Mouse (Mus musculus) mesoderm, embryonic 11.5 days (tissue): ENCODE measurements around the gene Arf1.

Experiments
- DNase-seq: peaks from one replicate; pipeline ENCODE4 v3.0.0-alpha.2; 2012; ENCODE audit warnings: low read depth, low spot score

The Arf1 gene

GRCm38 (mm10) chr11:59191231-59192058, 36.6 kb downstream of the Arf1 start:
- DNase-seq, result peak; percentile 89

- no peak for DNase-seq
Observed at GRCm38 (mm10) chr11:59187706-59188105, 40.4 kb downstream of the Arf1 start.

- no peak for DNase-seq
Observed at GRCm38 (mm10) chr11:59185490-59185889, 42.6 kb downstream of the Arf1 start.

GRCm38 (mm10) chr11:59183821-59184220, 44.2 kb downstream of the Arf1 start:
- DNase-seq, result peak; percentile 41

GRCm38 (mm10) chr11:59182864-59183331, 45.2 kb downstream of the Arf1 start, which contains the start of gene Gjc2:
Gene Gjc2, minus strand, starts transcription at chr11:59183213.
- no peak for DNase-seq

- no peak for DNase-seq
Observed at GRCm38 (mm10) chr11:59176921-59177320, 51.1 kb downstream of the Arf1 start.

- DNase-seq, result no peak
Observed at GRCm38 (mm10) chr11:59176475-59176874, 51.6 kb downstream of the Arf1 start.

DNA sequence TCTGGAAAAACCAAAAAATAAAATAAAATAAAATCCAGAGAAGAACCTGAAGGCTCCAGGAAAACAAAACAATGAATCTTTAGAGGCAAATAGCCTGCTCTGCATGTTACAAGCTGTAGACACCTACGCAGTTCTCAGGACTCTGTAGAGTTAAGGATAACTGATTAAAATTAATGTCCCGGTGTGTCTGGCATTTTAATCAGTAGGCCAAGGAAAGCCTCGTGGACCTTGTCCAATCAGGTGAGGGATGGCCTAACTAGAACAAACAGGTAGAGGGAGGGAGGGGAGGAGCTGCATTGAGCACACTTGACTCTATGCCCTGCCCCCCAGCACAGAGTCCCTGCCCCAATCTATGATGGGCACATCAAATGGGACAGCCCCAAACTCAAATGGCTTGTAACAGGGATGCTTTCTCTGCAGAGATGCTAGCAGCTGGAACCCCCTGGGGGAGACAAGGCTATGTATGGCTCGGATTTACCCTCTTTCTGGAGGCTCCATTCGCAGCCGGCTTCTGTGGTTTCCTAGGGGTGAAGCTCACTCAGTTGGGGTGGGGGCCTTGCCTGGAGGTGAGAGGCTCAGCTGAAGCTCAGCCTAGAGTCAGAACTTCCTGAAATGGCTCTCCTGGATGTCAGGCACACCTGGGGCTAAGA, 53.8 kb downstream of the Arf1 start:
- DNase-seq, result no peak

- no peak for DNase-seq
Observed at GRCm38 (mm10) chr11:59170549-59170948, 57.5 kb downstream of the Arf1 start.

DNA sequence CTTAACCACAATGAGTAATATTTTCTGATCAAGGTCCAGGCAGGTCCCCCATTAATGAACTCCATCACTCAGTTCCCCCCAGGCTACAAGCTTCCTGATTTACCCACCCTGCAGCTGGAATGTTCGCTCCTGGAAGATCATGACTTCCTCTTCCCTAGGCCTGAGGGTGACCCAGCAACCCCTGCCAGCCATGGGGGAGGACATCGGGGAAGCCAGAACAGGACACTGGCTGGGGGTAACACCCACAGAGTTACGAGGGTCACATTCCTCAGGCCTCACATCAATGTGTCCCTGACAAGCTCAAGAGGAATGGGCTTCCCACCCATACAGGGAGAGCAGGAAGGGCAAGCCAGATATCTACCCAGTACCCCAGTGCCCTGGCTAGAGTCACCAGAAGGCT, 58.3 kb downstream of the Arf1 start:
- DNase-seq, result no peak

DNA sequence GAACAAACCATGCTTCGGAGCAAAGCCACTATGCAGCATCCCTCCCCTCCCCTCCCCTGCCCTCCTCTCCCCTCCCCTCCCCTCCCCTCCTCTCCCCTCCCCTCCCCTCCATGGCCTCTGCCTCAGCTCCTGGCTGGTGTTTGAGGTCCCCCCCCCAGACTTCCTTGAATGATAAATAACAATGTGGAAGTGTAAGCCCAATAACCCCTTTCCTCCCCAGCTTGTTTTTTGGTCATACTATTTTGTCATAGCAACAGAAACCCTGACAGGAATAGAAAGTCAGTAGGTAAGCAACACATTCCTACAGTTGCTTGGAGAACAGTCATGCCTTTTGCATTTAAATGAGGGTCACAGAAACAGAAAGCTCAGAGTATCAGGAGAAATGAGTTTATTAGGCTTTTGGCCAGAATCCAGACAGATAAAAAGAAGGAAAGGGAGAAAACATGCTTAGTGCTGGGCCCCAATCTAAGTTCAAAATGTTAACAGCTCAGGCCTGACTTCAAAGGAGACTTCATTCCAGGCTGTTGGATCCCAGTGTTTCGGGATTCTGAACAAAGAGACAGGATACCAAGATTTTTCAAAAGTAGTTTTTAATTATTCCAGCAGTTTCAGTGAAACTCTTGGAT, 62.3 kb downstream of the Arf1 start:
- no peak for DNase-seq

DNA sequence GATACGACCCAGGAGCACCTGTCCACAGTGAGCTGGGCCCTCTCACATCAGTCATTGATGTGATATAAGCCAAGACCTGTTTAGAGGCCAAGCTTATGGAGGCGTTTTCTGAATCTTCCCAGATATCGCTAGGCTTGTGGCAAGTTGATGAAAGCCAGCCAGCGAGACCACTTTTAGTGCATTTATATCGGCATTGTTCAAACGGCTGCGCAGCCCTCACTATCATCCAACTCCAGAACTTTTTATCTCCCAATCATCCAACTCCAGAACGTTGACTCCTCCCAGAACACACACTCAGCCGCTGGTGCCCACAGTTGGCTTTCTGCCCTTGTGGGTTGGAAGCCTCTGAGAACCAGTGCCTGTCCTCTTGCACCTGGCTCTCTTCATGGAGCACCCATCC, 63.7 kb downstream of the Arf1 start:
- DNase-seq, result no peak

- peak; percentile 99 for DNase-seq
Observed at GRCm38 (mm10) chr11:59163255-59164236, 64.5 kb downstream of the Arf1 start, which contains the start of gene Iba57. Gene Iba57, minus strand, starts transcription at chr11:59163739.

DNA sequence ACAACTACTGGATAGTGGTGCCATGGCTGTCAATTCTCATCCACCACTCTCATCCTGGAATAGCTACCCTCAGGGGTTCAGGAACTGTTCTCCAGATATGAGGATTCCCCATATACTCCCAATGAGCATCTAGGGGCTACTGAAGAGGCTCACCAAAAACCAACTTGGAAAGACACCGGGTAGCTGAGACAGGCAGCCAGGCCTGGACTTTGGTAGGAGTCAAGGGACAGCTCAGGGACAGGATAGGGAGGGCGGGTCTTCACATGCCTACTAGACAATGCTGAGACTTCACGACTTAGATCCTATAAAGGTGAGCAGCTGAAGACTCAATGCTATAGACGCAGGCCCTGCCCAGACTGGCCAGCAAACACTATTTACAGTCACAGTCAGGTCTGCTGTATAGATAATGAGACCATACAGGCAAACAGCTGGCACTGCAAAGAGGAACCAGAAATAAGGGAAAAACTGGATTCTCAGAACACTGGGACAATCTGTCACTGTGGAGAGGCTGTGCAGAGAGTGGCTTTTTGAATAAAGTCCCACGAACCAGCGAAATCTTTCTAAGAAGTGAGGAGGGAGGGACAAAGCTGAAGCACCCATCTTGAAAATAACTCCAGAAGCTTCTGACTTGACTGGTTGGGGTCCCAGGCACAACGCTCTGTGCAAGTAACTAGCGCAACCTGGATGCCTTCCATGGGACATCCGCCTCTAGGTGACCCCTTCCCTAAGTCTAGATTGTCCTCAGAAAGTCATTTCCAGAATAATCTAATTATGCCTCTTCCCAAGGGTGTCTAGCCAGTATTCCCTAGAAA, 65.4 kb downstream of the Arf1 start:
- no peak for DNase-seq
